Mouse (Mus musculus): ENCODE measurements around the gene Spcs2. TPM values are rescaled to one million over a fixed set of nuclear protein-coding genes. Genes with fewer than 3 reads are reported as not detected.

Spcs2 gene
- total and polyA plus RNA-seq, 3 experiments: 13.1 to 186 (median 150) TPM

Other genes starting within 250 kb of the Spcs2 start
- 10 to 100 TPM; 21.6 to 25.3 TPM for gene Tpbgl, start 236.4 kb downstream of the Spcs2 start, total RNA-seq (2021)
- gene Tpbgl, start 236.4 kb downstream of the Spcs2 start, polyA plus RNA-seq (2012; rRNA removed): 71.2 and 81.0 TPM in 2 replicates
- 10 to 100 TPM; 22.9 to 23.0 TPM for gene Slco2b1, start 152.1 kb downstream of the Spcs2 start, total RNA-seq (2021)
- gene Slco2b1, start 152.1 kb downstream of the Spcs2 start, polyA plus RNA-seq (2012; rRNA removed): 34.6 and 49.7 TPM in 2 replicates
- gene Olfr520, start 133.2 kb downstream of the Spcs2 start, total RNA-seq (2021): not detected
- gene Olfr520, start 133.2 kb downstream of the Spcs2 start, polyA plus RNA-seq (2012; rRNA removed): not detected in 2 replicates
- not detected for gene Olfr521, start 100.0 kb downstream of the Spcs2 start, total RNA-seq (2021)
- not detected in 2 replicates for gene Olfr521, start 100.0 kb downstream of the Spcs2 start, polyA plus RNA-seq (2012; rRNA removed)
- 1 to 10 TPM; 1.8 to 2.7 TPM for gene Neu3, start 35.0 kb downstream of the Spcs2 start, total RNA-seq (2021)
- gene Neu3, start 35.0 kb downstream of the Spcs2 start, polyA plus RNA-seq (2012; rRNA removed): 1.4 TPM in 2 replicates
- 10 to 100 TPM in 1 of 2 experiments, under 1 TPM in 1; 0.41 to 10.0 TPM for gene Xrra1, start 4.3 kb downstream of the Spcs2 start, total RNA-seq (2021)
- gene Xrra1, start 4.3 kb downstream of the Spcs2 start, polyA plus RNA-seq (2012; rRNA removed): 38.1 and 64.4 TPM in 2 replicates
- 10 to 100 TPM; 13.0 to 13.8 TPM for gene Rnf169, start 117.0 kb upstream of the Spcs2 start, total RNA-seq (2021)
- gene Rnf169, start 117.0 kb upstream of the Spcs2 start, polyA plus RNA-seq (2012; rRNA removed): 3.7 and 5.0 TPM in 2 replicates
- gene Chrdl2, start 142.7 kb upstream of the Spcs2 start, total RNA-seq (2021): not detected
- 0.33 TPM in 1 of 2 replicates, not detected in the other for gene Chrdl2, start 142.7 kb upstream of the Spcs2 start, polyA plus RNA-seq (2012; rRNA removed)